Mouse (Mus musculus) liver, adult 2 months (tissue): ENCODE measurements at regions not wholly inside any gene's neighbourhood (a gene's known extent, or its start where the extent isn't known, plus 50 kb on each side); places are given as distances from the start of the nearest gene placed in this dataset.

ENCODE experiments used
- DNase-seq: peaks from one replicate; pipeline ENCODE4 v3.0.0-alpha.2; 2011; ENCODE audit warnings: low read depth, low spot score; ENCODE audit errors: extremely low read depth
- H3K27ac ChIP-seq: fragments of 200-500 bp; replicated peaks from 2 replicates; pipeline ENCODE4 v1.5.1; 2012; ENCODE audit warnings: low read depth, mild to moderate bottlenecking, control low read depth, inconsistent platforms, low read length; ENCODE audit not compliant: insufficient read depth
- H3K27me3 ChIP-seq: fragments of 200-500 bp; 2 replicates; pipeline ENCODE4 v1.6.1; 2012; ENCODE audit warnings: mild to moderate bottlenecking, moderate library complexity, low read length, inconsistent platforms; ENCODE audit not compliant: control insufficient read depth, insufficient read depth
- H3K36me3 ChIP-seq: fragments of 200-500 bp; 2 replicates; pipeline ENCODE4 v1.6.1; 2012; ENCODE audit warnings: low read length, inconsistent platforms; ENCODE audit not compliant: control insufficient read depth, insufficient read depth
- H3K4me1 ChIP-seq: fragments of 200-500 bp; 2 replicates; pipeline ENCODE4 v1.6.1; 2011; ENCODE audit warnings: low read length; ENCODE audit not compliant: control insufficient read depth, insufficient read depth
- H3K4me3 ChIP-seq: fragments of 200-500 bp; 2 replicates; pipeline ENCODE4 v1.5.1; 2011; ENCODE audit warnings: low read depth, mild to moderate bottlenecking, control low read depth, low read length, moderate library complexity; ENCODE audit not compliant: insufficient read depth
- H3K79me2 ChIP-seq: fragments of 200-500 bp; 2 replicates; pipeline ENCODE4 v1.6.1; 2012; ENCODE audit warnings: inconsistent platforms, mild to moderate bottlenecking, low read length, moderate library complexity; ENCODE audit not compliant: control insufficient read depth, insufficient read depth
- H3K9ac ChIP-seq: fragments of 200-500 bp; 2 replicates; pipeline ENCODE4 v1.6.1; 2012; ENCODE audit warnings: low read depth, mild to moderate bottlenecking, control low read depth, inconsistent platforms, low read length
- CTCF ChIP-seq: fragments of 200-500 bp; IDR thresholded peaks from 2 replicates; pipeline ENCODE4 v1.5.1; 2011; ENCODE audit warnings: low read depth, low read length, control low read depth
- POLR2A ChIP-seq: fragments of 200-500 bp; IDR thresholded peaks from 2 replicates; pipeline ENCODE4 v1.6.1; 2011; ENCODE audit warnings: low read length, control low read depth; ENCODE audit not compliant: insufficient read depth; ENCODE audit errors: extremely low read depth
- WGBS: fragments of 180-500 bp; shearing (Covaris S2); methylation state at CpG from one replicate; pipeline ENCODE4 v1.1.7; 2018; 5-methylcytosine and 5-hydroxymethylcytosine counted together

GRCm38 (mm10) chr9:94053229-94053628, 484.7 kb downstream of the 1190002N15Rik start:
- no peaks in the 10 kb centered on the region for H3K27me3 ChIP-seq
- no peak for TF ChIP-seq POLR2A
- TF ChIP-seq CTCF = peak; percentile 29
- no peaks in the 10 kb centered on the region for H3K4me1 ChIP-seq
- peak; percentile 24 for DNase-seq
- no peaks in the 10 kb centered on the region for H3K36me3 ChIP-seq
- no peaks in the 10 kb centered on the region for H3K79me2 ChIP-seq
- H3K27ac ChIP-seq = no peak overlapping the region
- H3K4me3 ChIP-seq = no peak overlapping the region
- 84% methylated on average over 4 of the region's 4 CpGs for WGBS
- H3K9ac ChIP-seq = no peak overlapping the region

GRCm38 (mm10) chr9:94047845-94048244, 490.0 kb downstream of the 1190002N15Rik start:
- Histone ChIP-seq H3K36me3 (no peaks in the 10 kb centered on the region), H3K4me1 (no peaks in the 10 kb centered on the region), H3K9ac (no peak overlapping the region), H3K27ac (no peak overlapping the region), H3K79me2 (no peaks in the 10 kb centered on the region), H3K4me3 (no peak overlapping the region), H3K27me3 (no peaks in the 10 kb centered on the region)
- TF ChIP-seq CTCF (no peak), POLR2A (no peak)
- WGBS = 84% methylated on average over 7 of the region's 7 CpGs
- DNase-seq = no peak

- H3K4me3 ChIP-seq = no peak overlapping the region
- no peaks in the 10 kb centered on the region for H3K27me3 ChIP-seq
- no peaks in the 10 kb centered on the region for H3K4me1 ChIP-seq
- no peak overlapping the region for H3K27ac ChIP-seq
- WGBS = 84% methylated on average over 3 of the region's 3 CpGs
- no peak for DNase-seq
- H3K79me2 ChIP-seq = no peaks in the 10 kb centered on the region
- TF ChIP-seq CTCF (no peak), POLR2A (no peak)
- H3K36me3 ChIP-seq = no peaks in the 10 kb centered on the region
- no peak overlapping the region for H3K9ac ChIP-seq
Observed at GRCm38 (mm10) chr9:94045462-94046126, 492.3 kb downstream of the 1190002N15Rik start.

GRCm38 (mm10) chr9:94023761-94024160, 514.1 kb downstream of the 1190002N15Rik start:
- Histone ChIP-seq H3K9ac (no peak overlapping the region), H3K4me1 (no peaks in the 10 kb centered on the region; the same call in 1 of the 2 replicates), H3K27ac (no peak overlapping the region), H3K79me2 (no peaks in the 10 kb centered on the region), H3K27me3 (no peaks in the 10 kb centered on the region), H3K4me3 (no peak overlapping the region), H3K36me3 (no peaks in the 10 kb centered on the region)
- no peak for TF ChIP-seq POLR2A
- no peak for TF ChIP-seq CTCF
- DNase-seq = no peak
- 74% methylated on average over 3 of the region's 3 CpGs for WGBS

GRCm38 (mm10) chr9:94021293-94021903, 516.5 kb downstream of the 1190002N15Rik start:
- no peak overlapping the region for H3K9ac ChIP-seq
- TF ChIP-seq CTCF (no peak), POLR2A (no peak)
- H3K4me1 ChIP-seq = peaks cover 4% of the 10 kb centered on the region; the same call in 1 of the 2 replicates
- H3K27ac ChIP-seq = no peak overlapping the region
- no peaks in the 10 kb centered on the region for H3K27me3 ChIP-seq
- peak; percentile 9 for DNase-seq
- 77% methylated on average over 1 of the region's 1 CpGs for WGBS
- H3K4me3 ChIP-seq = no peak overlapping the region
- H3K36me3 ChIP-seq = no peaks in the 10 kb centered on the region
- no peaks in the 10 kb centered on the region for H3K79me2 ChIP-seq
